Mouse (Mus musculus): ENCODE results near the gene Rilpl1.
"Not testable (repeated sequence)": the region's sequence is repeated elsewhere in the genome, so short reads cannot be mapped to it uniquely, and the experiment has no call there.

- not testable (repeated sequence) for TF ChIP-seq CHD2 (IDR thresholded peaks at IDR 0.05; ENCODE audit: low read depth, low read length); MAFK (IDR thresholded peaks at IDR 0.05; ENCODE audit: insufficient read depth, low read depth, low read length)
- peak; percentile 52; the same call in 1 of the 2 replicates for TF ChIP-seq ZNF384 (IDR thresholded peaks at IDR 0.05; ENCODE audit: low read depth, low read length)
Observed at GRCm38 (mm10) chr5:124550737-124551136, 19.5 kb upstream of the Rilpl1 start.
